Mouse (Mus musculus) T-cell, adult 2 months (primary cell): ENCODE measurements around the gene Rab3c.

Source experiments
- DNase-seq: peaks from one replicate; pipeline ENCODE4 v3.0.0; 2022; ENCODE audit warnings: low spot score

Rab3c gene

GRCm38 (mm10) chr13:110019774-110020173, 261.0 kb downstream of the Rab3c start:
- DNase-seq: no peak

GRCm38 (mm10) chr13:110018941-110019743, 261.7 kb downstream of the Rab3c start:
- DNase-seq: peak; percentile 12

GRCm38 (mm10) chr13:110018431-110018901, 262.3 kb downstream of the Rab3c start:
- peak; percentile 68 for DNase-seq

- no peak for DNase-seq
These were observed 268.8 kb downstream of the Rab3c start for GRCm38 (mm10) chr13:110012029-110012428.

- DNase-seq: no peak
These were observed 269.9 kb downstream of the Rab3c start for GRCm38 (mm10) chr13:110010876-110011275.

GRCm38 (mm10) chr13:110008539-110008938, 272.3 kb downstream of the Rab3c start:
- no peak for DNase-seq

GRCm38 (mm10) chr13:110006106-110006781, 274.6 kb downstream of the Rab3c start:
- no peak for DNase-seq
